Mouse (Mus musculus) erythroblast, embryonic 14.5 days (primary cell): ENCODE results near the gene Syt12.

Experiments used
- GATA1 ChIP-seq: IDR thresholded peaks from 2 replicates; pipeline ENCODE4 v1.6.1; 2012; ENCODE audit warnings: low read length, inconsistent platforms, mixed read lengths
- TAL1 ChIP-seq: IDR thresholded peaks from 3 replicates; pipeline ENCODE4 v1.6.1; 2012; ENCODE audit warnings: low read length, inconsistent platforms, mixed read lengths

GRCm38 (mm10) chr19:4446661-4447420 is 30.4 kb downstream of the Syt12 start:
- TF ChIP-seq TAL1, result no peak
- TF ChIP-seq GATA1, result no peak
